Mouse (Mus musculus) lung, postnatal 0 days (tissue): ENCODE results near the gene Fancc. TPM values are rescaled to one million over a fixed set of nuclear protein-coding genes. Genes with fewer than 3 reads are reported as not detected.
A peak's percentile ranks its signal among the peaks of the same experiment; 100 is the strongest.

Experiments used
- ATAC-seq: fragments of 200-750 bp; cut with Nextera tagmentation; 2 replicates; pipeline ENCODE4 v1.8.0; 2017; ENCODE audit warnings: moderate library complexity
- DNase-seq: peaks from one replicate; pipeline ENCODE4 v3.0.0-alpha.2; 2016; ENCODE audit warnings: low spot score
- H3K27ac ChIP-seq: fragments of 300-500 bp; sonication (generic); 2 replicates; pipeline ENCODE4 v1.5.1; 2014; ENCODE audit warnings: antibody characterized with exemption, mild to moderate bottlenecking, low read length, mixed read lengths
- H3K27me3 ChIP-seq: fragments of 300-500 bp; sonication (generic); replicated peaks from 2 replicates; pipeline ENCODE4 v1.6.1; 2014; ENCODE audit warnings: low read length, mixed read lengths; ENCODE audit not compliant: insufficient read depth
- H3K36me3 ChIP-seq: fragments of 300-500 bp; sonication (generic); 2 replicates; pipeline ENCODE4 v1.6.1; 2014; ENCODE audit warnings: low read length, mixed read lengths; ENCODE audit not compliant: insufficient read depth
- H3K4me1 ChIP-seq: fragments of 300-500 bp; sonication (generic); 2 replicates; pipeline ENCODE4 v1.6.1; 2014; ENCODE audit warnings: antibody characterized with exemption, low read depth, low read length, mixed read lengths; ENCODE audit not compliant: insufficient read depth
- H3K4me2 ChIP-seq: fragments of 300-500 bp; sonication (generic); replicated peaks from 2 replicates; pipeline ENCODE4 v1.6.1; 2014; ENCODE audit warnings: low read depth, mild to moderate bottlenecking, low read length, moderate library complexity, mixed read lengths
- H3K4me3 ChIP-seq: fragments of 300-500 bp; sonication (generic); 2 replicates; pipeline ENCODE4 v1.5.1; 2014; ENCODE audit warnings: low read depth, low read length
- H3K9ac ChIP-seq: fragments of 300-500 bp; sonication (generic); replicated peaks from 2 replicates; pipeline ENCODE4 v1.6.1; 2014; ENCODE audit warnings: low read depth, mild to moderate bottlenecking
- H3K9me3 ChIP-seq: fragments of 300-500 bp; sonication (generic); 2 replicates; pipeline ENCODE4 v1.6.1; 2016; ENCODE audit warnings: low read length, mixed read lengths
- CTCF ChIP-seq: IDR thresholded peaks from 2 replicates; pipeline ENCODE4 v1.5.1; 2016; ENCODE audit warnings: antibody characterized with exemption, mild to moderate bottlenecking
- EP300 ChIP-seq: IDR thresholded peaks from 2 replicates; pipeline ENCODE4 v1.6.1; 2016; ENCODE audit warnings: antibody characterized with exemption, mild to moderate bottlenecking, control low read depth
- WGBS: fragments of 180-500 bp; shearing (Covaris S2); extraction: QIAGEN DNeasy Blood & Tissue Kit; methylation state at CpG from one replicate; pipeline ENCODE4 v1.1.7; 2014; 5-methylcytosine and 5-hydroxymethylcytosine counted together
- polyA plus RNA-seq: library from polyadenylated mRNA; unstranded; fragments of >200 nt; fragmentation: Nextera tagmentation; extraction: Ambion mirVana; gene quantifications from 2 replicates; pipeline ENCODE4 v1.2.1, GENCODE M21; 2015

The Fancc gene
- polyA plus RNA-seq, 1 experiment from 2014 or later = 26.0 TPM

DNA sequence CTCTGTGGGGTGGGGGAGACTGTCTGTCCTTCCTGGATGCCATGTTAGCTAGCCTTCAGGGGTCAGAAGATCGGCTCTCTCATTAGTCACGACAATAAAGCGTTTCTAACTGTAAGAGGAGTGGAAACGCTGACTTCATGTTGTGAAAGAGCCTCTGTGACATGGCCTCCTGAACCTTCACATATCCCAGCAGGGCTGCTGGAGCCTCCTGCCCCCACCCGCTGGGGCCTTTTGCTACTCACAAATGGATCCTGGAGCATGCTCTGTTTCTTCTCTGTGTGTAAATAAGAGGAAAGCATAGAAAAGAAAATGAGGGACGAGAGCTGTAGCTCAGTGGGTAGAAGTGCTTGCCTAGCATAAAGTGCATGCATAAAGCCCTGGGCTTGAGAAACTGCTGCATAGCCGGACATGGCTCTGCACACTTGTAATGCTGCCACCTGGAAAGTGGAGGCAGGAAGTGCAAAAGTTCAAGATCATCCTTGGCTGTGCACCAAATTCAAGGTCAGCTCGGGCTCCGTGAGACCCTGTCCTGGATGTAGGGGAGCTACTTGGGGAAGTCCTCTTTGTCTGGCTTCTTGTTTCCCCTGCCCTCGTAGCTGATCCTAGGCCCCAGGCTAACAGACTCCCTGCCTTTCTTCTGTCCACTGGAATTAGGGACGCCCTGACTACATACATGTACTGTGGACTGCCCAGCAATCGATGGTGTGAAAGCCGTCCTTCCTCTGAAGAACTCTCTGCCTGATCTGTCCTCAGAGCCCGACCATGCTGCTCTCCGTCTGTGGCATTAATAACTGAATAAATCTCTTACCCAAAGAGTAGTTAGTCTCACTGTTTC, 202.5 kb downstream of the Fancc start:
- Histone ChIP-seq H3K9me3 (no peaks in the 10 kb centered on the region), H3K4me1 (peaks cover 15% of the 10 kb centered on the region; the same call in 1 of the 2 replicates), H3K4me2 (no peak overlapping the region), H3K4me3 (no peak overlapping the region), H3K36me3 (peaks cover 25% of the 10 kb centered on the region), H3K27me3 (no peaks in the 10 kb centered on the region), H3K9ac (no peak overlapping the region), H3K27ac (peak overlapping the region; percentile 73)
- ATAC-seq (peak; percentile 75), DNase-seq (peak; percentile 87)
- TF ChIP-seq CTCF (no peak), EP300 (0 out of 2 replicates have a peak, but pooled peaks have one; percentile 34)
- WGBS = 32% methylated on average over 15 of the region's 15 CpGs

DNA sequence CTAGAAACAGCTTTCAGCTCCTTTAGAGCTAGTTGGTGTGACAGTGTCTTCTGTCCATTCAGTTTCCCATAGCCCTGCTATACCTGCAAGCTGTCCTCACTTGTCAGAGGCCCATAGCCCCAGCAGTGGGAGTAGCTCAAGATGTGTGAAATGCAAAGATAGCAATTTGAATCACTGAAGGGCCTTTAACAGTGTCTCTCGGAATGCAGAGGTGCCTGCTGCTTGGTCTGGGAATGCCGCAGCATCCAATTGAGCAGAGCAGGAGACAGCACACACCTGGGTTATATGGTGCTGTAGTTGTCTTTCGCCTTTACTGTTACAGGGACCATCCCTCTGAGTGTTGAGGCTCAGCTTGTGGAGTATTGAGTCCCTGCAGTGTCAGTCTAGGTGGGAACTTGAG, 203.4 kb downstream of the Fancc start:
- DNase-seq (no peak), ATAC-seq (no peak)
- no peak overlapping the region for H3K4me2 ChIP-seq
- H3K36me3 ChIP-seq = peaks cover 18% of the 10 kb centered on the region
- no peaks in the 10 kb centered on the region for H3K27me3 ChIP-seq
- H3K27ac ChIP-seq = peak overlapping the region; percentile 73
- H3K4me3 ChIP-seq = no peak overlapping the region
- H3K9me3 ChIP-seq = no peaks in the 10 kb centered on the region
- WGBS = 56% methylated on average over 3 of the region's 3 CpGs
- peaks cover 15% of the 10 kb centered on the region; the same call in 1 of the 2 replicates for H3K4me1 ChIP-seq
- H3K9ac ChIP-seq = no peak overlapping the region
- TF ChIP-seq EP300 (no peak), CTCF (no peak)

GRCm38 (mm10) chr13:63291016-63291415, 206.1 kb downstream of the Fancc start:
- no peaks in the 10 kb centered on the region for H3K9me3 ChIP-seq
- TF ChIP-seq EP300 = no peak
- no peak for TF ChIP-seq CTCF
- no peak overlapping the region for H3K4me2 ChIP-seq
- H3K27me3 ChIP-seq = no peaks in the 10 kb centered on the region
- DNase-seq (no peak), ATAC-seq (0 out of 2 replicates have a peak, but pooled peaks have one; percentile 7)
- peaks cover 15% of the 10 kb centered on the region; the same call in 1 of the 2 replicates for H3K4me1 ChIP-seq
- 76% methylated on average over 6 of the region's 6 CpGs for WGBS
- peak overlapping the region; percentile 32; the same call in 1 of the 2 replicates for H3K27ac ChIP-seq
- H3K9ac ChIP-seq = no peak overlapping the region
- peaks cover 24% of the 10 kb centered on the region for H3K36me3 ChIP-seq
- no peak overlapping the region for H3K4me3 ChIP-seq

DNA sequence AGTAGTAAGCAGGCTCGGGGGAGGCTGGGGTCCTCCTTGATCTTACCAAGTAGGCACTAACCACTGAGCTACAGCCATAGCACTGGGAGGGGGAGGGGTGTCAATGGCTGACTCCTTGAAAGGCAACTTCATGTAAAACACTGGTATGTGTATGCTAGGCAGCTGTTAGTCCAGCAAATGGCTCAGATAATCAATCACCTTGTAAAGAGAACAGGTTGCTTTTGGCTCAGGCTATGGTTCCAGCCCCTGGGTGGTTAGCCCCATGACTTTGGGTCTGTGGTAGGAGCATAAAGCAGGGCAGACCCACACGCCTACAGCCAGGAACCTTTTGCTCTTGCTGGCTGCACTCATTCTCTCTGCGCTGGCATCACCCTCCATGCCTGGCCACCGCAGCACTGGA, 207.0 kb downstream of the Fancc start:
- H3K9ac ChIP-seq = no peak overlapping the region
- H3K27ac ChIP-seq = no peak overlapping the region
- no peak overlapping the region for H3K4me3 ChIP-seq
- H3K9me3 ChIP-seq = no peaks in the 10 kb centered on the region
- no peak for DNase-seq
- TF ChIP-seq EP300 (no peak), CTCF (no peak)
- peaks cover 21% of the 10 kb centered on the region for H3K36me3 ChIP-seq
- H3K27me3 ChIP-seq = no peaks in the 10 kb centered on the region
- WGBS = 91% methylated on average over 4 of the region's 4 CpGs
- no peak for ATAC-seq
- H3K4me2 ChIP-seq = no peak overlapping the region
- peaks cover 15% of the 10 kb centered on the region; the same call in 1 of the 2 replicates for H3K4me1 ChIP-seq

DNA sequence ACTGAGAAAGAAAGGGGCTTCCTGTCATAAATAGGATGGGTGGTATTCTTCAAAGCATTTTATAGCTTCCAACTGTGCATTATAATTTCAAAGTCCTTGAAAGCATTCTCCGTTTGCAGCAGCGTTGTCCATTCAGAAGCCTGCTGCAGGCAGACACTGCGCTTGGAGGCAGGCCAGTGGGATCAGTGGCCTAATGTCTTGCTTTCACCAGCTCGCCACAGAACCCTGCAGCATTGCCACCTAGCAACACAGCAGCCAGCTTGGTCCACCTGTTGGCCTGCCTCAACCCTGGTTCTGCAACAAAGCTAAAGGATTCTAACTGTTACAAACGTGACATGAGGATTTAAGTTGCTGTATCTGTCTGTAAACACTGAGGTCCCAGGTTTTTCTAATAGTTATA, 207.4 kb downstream of the Fancc start:
- Histone ChIP-seq H3K4me3 (no peak overlapping the region), H3K9ac (no peak overlapping the region), H3K36me3 (peaks cover 21% of the 10 kb centered on the region), H3K4me2 (no peak overlapping the region), H3K9me3 (no peaks in the 10 kb centered on the region), H3K4me1 (peaks cover 15% of the 10 kb centered on the region; the same call in 1 of the 2 replicates), H3K27me3 (no peaks in the 10 kb centered on the region), H3K27ac (no peak overlapping the region)
- WGBS = 77% methylated on average over 5 of the region's 5 CpGs
- TF ChIP-seq CTCF (no peak), EP300 (no peak)
- ATAC-seq = no peak
- no peak for DNase-seq

GRCm38 (mm10) chr13:63289152-63289551, 207.9 kb downstream of the Fancc start:
- no peak for TF ChIP-seq EP300
- TF ChIP-seq CTCF = no peak
- 70% methylated on average over 4 of the region's 4 CpGs for WGBS
- Histone ChIP-seq H3K9ac (no peak overlapping the region), H3K27me3 (no peaks in the 10 kb centered on the region), H3K4me2 (no peak overlapping the region), H3K4me1 (peaks cover 12% of the 10 kb centered on the region; the same call in 1 of the 2 replicates), H3K27ac (no peak overlapping the region), H3K4me3 (no peak overlapping the region), H3K9me3 (no peaks in the 10 kb centered on the region), H3K36me3 (peaks cover 21% of the 10 kb centered on the region)
- ATAC-seq (no peak), DNase-seq (no peak)
